Mouse (Mus musculus) C2C12 (cell line): ENCODE data around the gene Gm45062.

Source experiments
- CEBPB ChIP-seq: IDR thresholded peaks from one replicate; pipeline ENCODE4 v1.6.1; 2011; ENCODE audit warnings: low read depth, mild to moderate bottlenecking, control low read depth, moderate library complexity
- CTCF ChIP-seq: IDR thresholded peaks from one replicate; pipeline ENCODE4 v1.5.1; 2011; ENCODE audit not compliant: control insufficient read depth, insufficient read depth, insufficient read length
- MAX ChIP-seq: IDR thresholded peaks from one replicate; pipeline ENCODE4 v1.6.1; 2011; ENCODE audit warnings: mild to moderate bottlenecking, control low read depth
- MYOD1 ChIP-seq: IDR thresholded peaks from one replicate; pipeline ENCODE4 v1.6.1; 2011; ENCODE audit warnings: low read depth; ENCODE audit not compliant: control insufficient read depth, insufficient read length
- MYOG ChIP-seq: IDR thresholded peaks from one replicate; pipeline ENCODE4 v1.6.1; 2011; ENCODE audit not compliant: control insufficient read depth, insufficient read length; ENCODE audit errors: extremely low read depth
- USF1 ChIP-seq: IDR thresholded peaks from one replicate; pipeline ENCODE4 v1.6.1; 2011; ENCODE audit warnings: low read depth, mild to moderate bottlenecking, control low read depth, moderate library complexity

GRCm38 (mm10) chr6:8376351-8376750 lies 117.1 kb downstream of the Gm45062 start:
- no peak for TF ChIP-seq CTCF
- TF ChIP-seq CEBPB = no peak
- no peak for TF ChIP-seq MAX
- no peak for TF ChIP-seq MYOD1
- TF ChIP-seq MYOG = no peak
- no peak for TF ChIP-seq USF1
